Comparison of ENCODE assay signal across 22 mouse cellular contexts in genomic region chr16:94010156-94010555, GRCm38 (mm10). TPM values are rescaled to one million over a fixed set of nuclear protein-coding genes. Genes with fewer than 3 reads are reported as not detected.
"Had no signal": no experiment of that assay in that cellular context is flagged by ENCODE, and none has a peak within 500 bp of the region (broad histone marks: within the 10 kb centered on the region; RNA-seq: fewer than 3 reads in every experiment).

No protein-coding gene starts in this region.

- DNase-seq: lung, adult 18-20 months; lung, embryonic 14.5 days; lung, postnatal 10 days; lung, postnatal 4 days; midbrain, embryonic 14.5 days; retina, postnatal 1 day; right cerebral cortex, adult 18-20 months; right cerebral cortex, postnatal 25 days; right cerebral cortex, postnatal 4 days; thymus, adult 2 months; thymus, postnatal 25 days; thymus, postnatal 4 days had no signal

- H3K9ac ChIP-seq: lung, embryonic 14.5 days; midbrain, embryonic 12.5 days; neural tube, embryonic 13.5 days; neural tube, embryonic 15.5 days had no signal

- H3K9me3 ChIP-seq: midbrain, embryonic 12.5 days; neural tube, embryonic 13.5 days; neural tube, embryonic 15.5 days had no signal

- H3K4me3 ChIP-seq: midbrain, embryonic 12.5 days; myocyte; neural tube, embryonic 13.5 days; neural tube, embryonic 15.5 days had no signal

- H3K27me3 ChIP-seq: neural tube, embryonic 13.5 days; neural tube, embryonic 15.5 days had no signal

- H3K36me3 ChIP-seq: midbrain, embryonic 12.5 days; neural tube, embryonic 13.5 days; neural tube, embryonic 15.5 days had no signal

- H3K4me2 ChIP-seq: lung, embryonic 14.5 days; midbrain, embryonic 12.5 days; neural tube, embryonic 13.5 days; neural tube, embryonic 15.5 days had no signal

- H3K27ac ChIP-seq: midbrain, embryonic 12.5 days; neural tube, embryonic 13.5 days; neural tube, embryonic 15.5 days had no signal

RNA-seq across cellular contexts. Expression of gene Cldn14, which starts 1.5 kb away (rescaled TPM):
- total RNA-seq: megakaryocyte, adult 5-6 weeks; megakaryocyte-erythroid progenitor cell, adult 5-6 weeks had no signal
- polyA plus RNA-seq: lung, embryonic 14.5 days; lung, embryonic 16.5 days; midbrain, embryonic 12.5 days; midbrain, embryonic 14.5 days; midbrain, embryonic 16.5 days; neural tube, embryonic 15.5 days; stomach, embryonic 14.5 days; urinary bladder, adult 2 months had no signal
